Mouse (Mus musculus): Measurements from ENCODE around the gene Thsd4. TPM values are rescaled to one million over a fixed set of nuclear protein-coding genes. Genes with fewer than 3 reads are reported as not detected.

Gene Thsd4
- polyA plus RNA-seq, 1 experiment from 2014 or later = 31.6 TPM

DNA sequence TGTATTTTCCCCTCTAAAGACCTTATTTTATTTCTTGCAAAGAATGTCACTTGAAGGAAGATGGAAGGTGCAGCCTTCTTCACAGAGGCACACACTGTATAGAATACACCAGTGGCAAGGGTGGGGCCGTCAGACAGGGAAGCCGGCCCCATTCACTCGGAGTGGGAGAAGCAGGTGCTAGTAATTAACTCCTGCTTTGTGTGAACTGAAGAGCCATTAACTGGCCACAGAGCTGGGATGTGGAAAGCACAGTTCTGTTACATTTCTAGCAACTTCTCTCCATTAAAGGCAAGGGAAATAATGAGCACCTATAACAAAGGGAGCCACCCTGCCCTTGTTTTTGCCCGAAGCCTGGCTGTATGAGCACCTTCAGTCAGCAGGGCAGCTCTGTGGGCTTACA lies 374.4 kb downstream of the Thsd4 start:
- no peak overlapping the region for H3K4me2 ChIP-seq
- WGBS = 27% methylated on average over 4 of the region's 4 CpGs
- no peak overlapping the region for H3K4me3 ChIP-seq
- no peaks in the 10 kb centered on the region for H3K9me3 ChIP-seq
- no peak overlapping the region for H3K9ac ChIP-seq
- H3K36me3 ChIP-seq = no peaks in the 10 kb centered on the region
- no peak for ATAC-seq (ENCODE audit: insufficient number of reproducible peaks, low FRiP score, low TSS enrichment, low read depth)
- no peak overlapping the region for H3K27ac ChIP-seq
- 0 out of 2 replicates have a peak, but pooled peaks cover 4% of the 10 kb centered on the region for H3K4me1 ChIP-seq
- no peaks in the 10 kb centered on the region for H3K27me3 ChIP-seq

DNA sequence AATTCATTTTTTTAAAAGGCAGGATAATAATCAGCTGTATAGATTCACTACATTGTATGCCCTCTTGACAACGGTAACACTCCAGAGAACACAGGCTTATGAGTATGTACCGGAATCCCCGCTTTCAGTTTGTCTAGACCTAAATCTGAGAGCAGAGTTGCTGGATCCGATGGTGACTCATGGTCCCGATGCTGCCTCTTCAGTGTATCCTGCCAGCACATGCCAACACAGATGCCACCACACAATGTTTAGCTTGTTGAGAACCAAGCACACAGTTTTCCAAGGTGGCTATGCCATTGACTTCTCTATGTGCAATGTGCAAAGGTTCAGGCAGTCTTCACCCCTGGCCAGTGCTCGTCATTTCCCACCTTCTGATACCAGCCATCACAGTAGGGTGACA lies 378.0 kb downstream of the Thsd4 start:
- no peaks in the 10 kb centered on the region for H3K9me3 ChIP-seq
- no peaks in the 10 kb centered on the region for H3K36me3 ChIP-seq
- 98% methylated on average over 6 of the region's 6 CpGs for WGBS
- no peak overlapping the region for H3K9ac ChIP-seq
- no peaks in the 10 kb centered on the region for H3K27me3 ChIP-seq
- no peak overlapping the region for H3K27ac ChIP-seq
- H3K4me2 ChIP-seq = no peak overlapping the region
- no peak for ATAC-seq (ENCODE audit: insufficient number of reproducible peaks, low FRiP score, low TSS enrichment, low read depth)
- H3K4me1 ChIP-seq = peaks cover 30% of the 10 kb centered on the region
- no peak overlapping the region for H3K4me3 ChIP-seq

DNA sequence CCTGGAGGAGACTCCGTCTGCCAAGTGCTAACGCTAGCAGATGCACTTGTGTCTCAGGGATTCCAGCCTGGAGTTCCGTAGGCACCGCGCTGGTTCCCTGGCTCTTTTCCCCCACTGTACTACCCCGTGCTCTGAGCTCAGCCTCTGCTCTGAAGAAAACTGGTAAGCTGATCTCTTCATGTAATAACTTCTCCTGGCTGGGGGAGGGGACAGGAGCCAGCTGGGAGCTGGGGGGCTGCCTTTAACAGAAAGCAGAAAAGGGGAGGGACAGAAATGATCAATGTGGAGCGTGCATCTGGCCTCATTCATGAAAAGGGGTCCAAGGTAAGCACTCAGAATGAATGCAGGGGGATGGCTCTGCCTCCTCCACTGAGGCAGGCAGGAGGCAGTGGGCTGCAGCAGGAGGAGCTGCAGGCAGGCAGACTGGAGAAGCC lies 380.7 kb downstream of the Thsd4 start:
- WGBS = 7% methylated on average over 7 of the region's 7 CpGs
- Histone ChIP-seq H3K9me3 (no peaks in the 10 kb centered on the region), H3K4me2 (peak overlapping the region; percentile 41), H3K36me3 (no peaks in the 10 kb centered on the region), H3K27ac (peak overlapping the region; percentile 72), H3K27me3 (no peaks in the 10 kb centered on the region), H3K4me1 (peaks cover 37% of the 10 kb centered on the region), H3K4me3 (peak overlapping the region; percentile 29), H3K9ac (peak overlapping the region; percentile 5; the same call in 1 of the 2 replicates)
- peak; percentile 56; the same call in 1 of the 2 replicates for ATAC-seq (ENCODE audit: insufficient number of reproducible peaks, low FRiP score, low TSS enrichment, low read depth)

DNA sequence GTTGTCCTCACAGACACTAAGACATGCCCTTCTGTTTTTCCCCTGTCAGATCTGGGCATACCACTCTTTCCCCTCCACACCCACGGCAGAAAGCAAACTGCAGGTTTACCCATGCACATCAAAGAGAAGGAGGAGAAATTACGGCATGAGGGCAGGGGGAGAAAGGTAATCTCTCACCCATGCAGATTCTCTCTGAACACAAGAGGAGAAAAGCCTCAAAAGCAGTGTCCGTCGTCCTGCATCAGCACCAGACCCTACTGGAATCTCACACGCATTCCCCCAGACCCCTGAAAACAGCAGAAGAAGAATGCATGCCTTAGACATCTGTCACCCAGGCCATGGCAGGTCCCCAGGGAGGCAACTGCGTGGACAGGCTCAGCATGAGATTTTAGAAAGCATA lies 381.4 kb downstream of the Thsd4 start:
- Histone ChIP-seq H3K36me3 (no peaks in the 10 kb centered on the region), H3K4me2 (peak overlapping the region; percentile 41), H3K27me3 (no peaks in the 10 kb centered on the region), H3K9me3 (no peaks in the 10 kb centered on the region), H3K4me3 (peak overlapping the region; percentile 29), H3K9ac (0 out of 2 replicates have a peak overlapping the region, but pooled peaks have one; percentile 1), H3K4me1 (peaks cover 37% of the 10 kb centered on the region), H3K27ac (peak overlapping the region; percentile 72)
- no peak for ATAC-seq (ENCODE audit: insufficient number of reproducible peaks, low FRiP score, low TSS enrichment, low read depth)
- 15% methylated on average over 6 of the region's 6 CpGs for WGBS

DNA sequence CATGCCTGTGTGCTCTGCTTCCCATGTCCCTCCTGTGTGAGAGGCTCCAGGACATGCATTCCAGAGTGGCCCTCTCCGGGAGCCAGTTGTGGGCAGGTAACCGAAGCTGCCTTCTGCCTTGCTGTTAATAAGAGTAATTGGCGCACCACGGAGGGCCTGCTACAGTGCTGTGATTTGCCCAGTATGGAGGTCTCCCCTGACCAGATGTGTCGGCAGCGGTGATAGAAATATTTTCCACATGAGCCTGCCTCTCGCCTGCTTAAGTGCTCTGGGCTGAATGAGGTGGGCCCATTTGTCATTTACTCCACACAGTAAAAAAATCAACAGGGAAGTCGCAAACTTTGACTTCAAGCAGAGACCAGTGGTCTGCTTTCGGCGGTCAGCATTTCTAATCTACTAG lies 382.4 kb downstream of the Thsd4 start:
- H3K27ac ChIP-seq = peak overlapping the region; percentile 72
- no peaks in the 10 kb centered on the region for H3K36me3 ChIP-seq
- peak overlapping the region; percentile 29 for H3K4me3 ChIP-seq
- no peaks in the 10 kb centered on the region for H3K27me3 ChIP-seq
- no peaks in the 10 kb centered on the region for H3K9me3 ChIP-seq
- ATAC-seq (ENCODE audit: insufficient number of reproducible peaks, low FRiP score, low TSS enrichment, low read depth) = no peak
- 23% methylated on average over 10 of the region's 10 CpGs for WGBS
- H3K4me2 ChIP-seq = peak overlapping the region; percentile 41
- peaks cover 37% of the 10 kb centered on the region for H3K4me1 ChIP-seq
- no peak overlapping the region for H3K9ac ChIP-seq

DNA sequence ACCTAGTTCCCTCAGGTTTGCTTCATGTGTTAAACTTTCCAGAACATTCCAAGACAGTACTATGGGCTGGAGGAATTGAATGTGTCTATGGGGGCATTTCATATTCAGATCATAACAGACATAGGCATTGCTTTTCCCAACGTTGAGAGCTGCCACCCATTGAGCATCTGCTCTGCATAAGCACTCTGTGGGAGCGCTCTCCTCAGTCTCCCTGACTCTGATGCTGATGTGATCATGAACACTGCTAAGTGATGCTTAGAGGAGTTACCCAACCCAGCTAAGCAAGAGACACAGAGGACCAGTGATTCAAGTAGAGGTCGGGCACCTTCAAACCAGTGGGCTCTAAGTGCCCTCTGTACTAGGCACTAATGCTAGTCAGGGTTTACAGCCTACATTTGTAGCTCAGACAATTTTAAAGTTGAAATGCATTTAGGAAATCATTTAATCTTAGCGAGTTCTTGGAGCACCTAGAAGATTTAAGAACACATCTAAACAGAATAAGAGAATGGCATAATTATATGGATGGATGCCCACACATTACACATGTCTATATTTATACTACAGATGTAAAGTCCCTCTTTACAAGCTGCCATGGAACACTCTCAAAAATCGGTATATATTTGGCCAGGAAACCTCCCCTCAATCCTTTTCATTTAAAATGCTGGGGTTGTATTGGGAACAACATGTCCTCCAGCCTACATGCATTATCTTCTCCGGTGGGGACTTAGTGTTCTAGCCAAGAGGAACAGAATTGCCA lies 392.4 kb downstream of the Thsd4 start:
- Histone ChIP-seq H3K36me3 (no peaks in the 10 kb centered on the region), H3K27me3 (no peaks in the 10 kb centered on the region), H3K4me3 (no peak overlapping the region), H3K9me3 (no peaks in the 10 kb centered on the region), H3K9ac (no peak overlapping the region), H3K4me2 (no peak overlapping the region), H3K27ac (no peak overlapping the region), H3K4me1 (no peaks in the 10 kb centered on the region)
- WGBS = 75% methylated on average over 6 of the region's 6 CpGs
- ATAC-seq (ENCODE audit: insufficient number of reproducible peaks, low FRiP score, low TSS enrichment, low read depth) = no peak

DNA sequence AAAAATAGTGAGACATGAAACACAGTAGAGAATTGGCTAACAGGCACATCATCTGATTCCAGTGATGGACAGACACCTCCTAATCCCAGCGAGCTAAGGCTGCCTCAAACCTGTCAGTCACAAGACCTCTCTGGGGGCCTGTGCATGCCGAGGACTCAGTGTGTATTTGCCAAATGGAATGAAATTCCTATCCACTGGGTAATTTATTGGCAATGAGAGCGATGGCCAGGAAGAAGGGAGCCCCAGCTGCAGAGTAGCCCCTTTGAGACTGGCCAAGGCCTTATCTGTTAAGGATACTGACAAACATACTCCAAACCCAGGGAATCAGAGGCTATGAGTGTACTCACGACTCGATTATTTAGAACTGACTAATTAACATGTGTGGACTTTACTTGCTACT lies 394.9 kb downstream of the Thsd4 start:
- H3K27ac ChIP-seq = no peak overlapping the region
- H3K36me3 ChIP-seq = no peaks in the 10 kb centered on the region
- WGBS = 71% methylated on average over 5 of the region's 5 CpGs
- H3K4me1 ChIP-seq = no peaks in the 10 kb centered on the region
- no peaks in the 10 kb centered on the region for H3K27me3 ChIP-seq
- no peak overlapping the region for H3K9ac ChIP-seq
- H3K4me2 ChIP-seq = no peak overlapping the region
- no peaks in the 10 kb centered on the region for H3K9me3 ChIP-seq
- no peak overlapping the region for H3K4me3 ChIP-seq
- no peak for ATAC-seq (ENCODE audit: insufficient number of reproducible peaks, low FRiP score, low TSS enrichment, low read depth)

DNA sequence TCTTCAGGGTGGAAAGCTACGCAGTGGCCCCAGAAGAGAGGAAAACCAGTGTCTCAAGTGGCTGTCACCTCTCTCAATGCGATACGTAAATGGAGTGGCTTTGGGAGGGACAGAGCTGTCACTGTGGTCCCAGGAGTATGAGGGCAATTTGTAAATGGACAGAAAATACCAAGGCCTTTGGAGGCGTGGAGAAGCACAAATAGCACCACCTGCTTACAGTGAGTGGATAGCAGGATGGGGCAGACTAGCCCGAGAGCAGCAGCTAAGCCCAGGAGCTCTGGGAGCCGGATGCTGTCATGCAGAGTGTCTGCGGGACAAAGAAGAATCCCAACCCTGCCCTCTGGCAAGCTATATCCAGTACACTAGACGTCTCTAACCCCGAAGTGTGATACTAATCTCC lies 397.7 kb downstream of the Thsd4 start:
- Histone ChIP-seq H3K4me3 (no peak overlapping the region), H3K9me3 (no peaks in the 10 kb centered on the region), H3K36me3 (no peaks in the 10 kb centered on the region), H3K4me2 (no peak overlapping the region), H3K27me3 (no peaks in the 10 kb centered on the region), H3K4me1 (peaks cover 12% of the 10 kb centered on the region), H3K27ac (no peak overlapping the region), H3K9ac (no peak overlapping the region)
- ATAC-seq (ENCODE audit: insufficient number of reproducible peaks, low FRiP score, low TSS enrichment, low read depth) = no peak
- WGBS = 76% methylated on average over 9 of the region's 9 CpGs

DNA sequence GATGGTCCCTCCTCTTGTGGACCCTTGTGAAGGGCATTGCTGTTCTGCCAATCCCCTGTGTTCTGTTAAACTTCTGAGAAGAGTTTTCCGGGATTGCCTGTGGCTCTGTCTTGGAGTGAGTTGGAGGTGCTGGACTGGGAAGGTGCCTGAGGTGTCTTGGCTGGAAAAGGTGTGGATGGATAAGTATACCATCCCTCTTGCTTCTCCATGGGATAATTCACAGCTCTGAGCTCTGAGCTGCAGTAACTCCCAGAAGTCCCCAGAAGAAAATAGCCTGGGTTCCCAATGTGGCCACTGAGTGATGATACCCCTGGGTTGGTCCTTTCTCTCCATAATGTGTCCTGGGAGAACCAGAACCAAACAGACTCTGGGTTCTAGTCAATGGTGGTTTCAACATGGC lies 398.8 kb downstream of the Thsd4 start:
- WGBS = 74% methylated on average over 1 of the region's 1 CpGs
- Histone ChIP-seq H3K9me3 (no peaks in the 10 kb centered on the region), H3K4me3 (no peak overlapping the region), H3K36me3 (no peaks in the 10 kb centered on the region), H3K27me3 (no peaks in the 10 kb centered on the region), H3K9ac (no peak overlapping the region), H3K4me1 (peaks cover 16% of the 10 kb centered on the region), H3K27ac (no peak overlapping the region), H3K4me2 (no peak overlapping the region)
- ATAC-seq (ENCODE audit: insufficient number of reproducible peaks, low FRiP score, low TSS enrichment, low read depth) = no peak

DNA sequence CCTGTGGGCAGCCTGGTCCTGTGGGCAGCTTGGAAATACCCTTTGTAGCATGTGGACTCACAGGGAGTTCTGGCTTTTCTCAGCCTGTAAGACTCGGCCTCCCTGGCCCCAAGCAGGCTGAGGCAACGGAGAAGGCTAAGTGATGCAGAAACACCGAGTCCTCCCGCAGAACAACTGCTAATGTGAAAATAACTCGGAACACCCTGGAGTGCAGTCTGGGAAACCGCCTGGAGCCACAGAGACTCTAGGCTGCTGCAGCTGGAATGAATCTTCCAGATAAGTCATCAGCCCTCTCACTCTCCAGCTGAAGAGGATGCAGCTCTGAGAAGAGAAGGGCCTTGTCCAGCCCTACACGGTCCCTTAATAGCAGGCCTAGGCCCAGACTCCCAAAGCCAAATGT lies 402.0 kb downstream of the Thsd4 start:
- Histone ChIP-seq H3K36me3 (no peaks in the 10 kb centered on the region), H3K4me3 (no peak overlapping the region), H3K4me1 (peaks cover 16% of the 10 kb centered on the region), H3K9ac (no peak overlapping the region), H3K9me3 (no peaks in the 10 kb centered on the region), H3K27ac (peak overlapping the region; percentile 58; the same call in 1 of the 2 replicates), H3K27me3 (no peaks in the 10 kb centered on the region), H3K4me2 (no peak overlapping the region)
- ATAC-seq (ENCODE audit: insufficient number of reproducible peaks, low FRiP score, low TSS enrichment, low read depth) = no peak
- 23% methylated on average over 7 of the region's 7 CpGs for WGBS

DNA sequence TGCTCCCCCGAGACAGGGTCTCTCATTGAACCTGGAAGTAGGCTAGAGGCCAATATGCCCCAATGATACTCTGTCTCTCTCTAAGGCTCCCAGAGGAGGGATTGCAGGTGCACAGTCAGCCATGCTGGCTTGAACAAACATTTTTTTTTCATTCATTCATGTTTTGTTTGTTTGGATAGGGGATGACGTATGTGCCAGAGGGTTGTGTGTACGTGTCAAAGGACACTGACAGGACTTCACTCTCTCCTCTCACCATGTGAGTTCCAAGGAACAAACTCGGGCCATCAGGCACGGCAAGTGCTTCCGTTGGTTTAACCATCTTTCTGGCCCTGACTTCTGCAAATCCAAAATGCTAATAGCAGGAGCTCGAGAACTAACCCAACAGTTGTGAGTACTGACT lies 404.0 kb downstream of the Thsd4 start:
- no peaks in the 10 kb centered on the region for H3K9me3 ChIP-seq
- H3K9ac ChIP-seq = no peak overlapping the region
- H3K27ac ChIP-seq = no peak overlapping the region
- WGBS = 83% methylated on average over 7 of the region's 7 CpGs
- H3K4me1 ChIP-seq = peaks cover 16% of the 10 kb centered on the region
- H3K36me3 ChIP-seq = no peaks in the 10 kb centered on the region
- H3K27me3 ChIP-seq = no peaks in the 10 kb centered on the region
- H3K4me2 ChIP-seq = no peak overlapping the region
- H3K4me3 ChIP-seq = no peak overlapping the region
- no peak for ATAC-seq (ENCODE audit: insufficient number of reproducible peaks, low FRiP score, low TSS enrichment, low read depth)

DNA sequence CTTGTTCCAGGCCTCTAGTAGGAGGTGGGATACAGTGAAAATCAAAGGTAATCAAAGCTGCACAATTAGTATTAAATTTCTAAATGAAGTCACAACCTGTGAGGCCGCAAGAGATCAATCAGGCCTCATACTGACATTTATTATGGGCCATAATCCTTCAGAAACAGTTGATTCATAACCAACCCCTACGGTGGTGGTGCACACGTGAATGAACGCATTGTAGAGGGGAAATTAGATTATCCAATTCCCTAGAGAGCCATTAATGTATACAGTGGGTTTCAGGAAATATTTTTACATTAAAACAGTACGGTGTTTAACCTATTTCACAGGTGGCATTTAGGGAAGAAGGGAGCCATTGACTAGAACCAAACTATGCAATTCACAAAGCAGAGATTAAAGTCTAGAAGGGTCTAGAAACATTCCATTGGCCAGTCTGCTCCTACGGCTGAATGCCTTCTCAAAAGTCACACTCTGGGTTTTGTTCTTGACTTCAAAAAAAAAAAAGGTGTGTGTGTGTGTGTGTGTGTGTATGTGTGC lies 406.1 kb downstream of the Thsd4 start:
- Histone ChIP-seq H3K4me1 (peaks cover 16% of the 10 kb centered on the region), H3K36me3 (no peaks in the 10 kb centered on the region), H3K27ac (no peak overlapping the region), H3K27me3 (no peaks in the 10 kb centered on the region), H3K9ac (no peak overlapping the region), H3K4me2 (no peak overlapping the region), H3K4me3 (no peak overlapping the region), H3K9me3 (no peaks in the 10 kb centered on the region)
- WGBS = 41% methylated on average over 6 of the region's 6 CpGs
- no peak for ATAC-seq (ENCODE audit: insufficient number of reproducible peaks, low FRiP score, low TSS enrichment, low read depth)
